Mouse (Mus musculus): Measurements from ENCODE around the gene Abca6.

- TF ChIP-seq POLR2A (IDR thresholded peaks at IDR 0.05; ENCODE audit: insufficient read depth, low read depth, low read length) = no peak
- TF ChIP-seq CTCF (IDR thresholded peaks at IDR 0.05) = peak; percentile 36
These were observed 18.6 kb downstream of the Abca6 start for GRCm38 (mm10) chr11:110232975-110233374.

All from heart, adult 2 months (tissue).